Mouse (Mus musculus): Measurements from ENCODE around the gene Camk2b. TPM values are rescaled to one million over a fixed set of nuclear protein-coding genes. Genes with fewer than 3 reads are reported as not detected.

Camk2b gene
- polyA plus RNA-seq, 1 experiment: 3.4 TPM

GRCm38 (mm10) chr11:6003046-6003639 is 63.0 kb downstream of the Camk2b start:
- Histone ChIP-seq H3K27ac (ENCODE audit: control insufficient read depth, insufficient read depth, low read depth, low read length) (no peak overlapping the region), H3K27me3 (ENCODE audit: control insufficient read depth, insufficient read depth, low read length) (no peaks in the 10 kb centered on the region), H3K36me3 (ENCODE audit: control insufficient read depth, insufficient read depth, low read length) (no peaks in the 10 kb centered on the region), H3K4me1 (ENCODE audit: control insufficient read depth, insufficient read depth, low read length) (peaks cover 3% of the 10 kb centered on the region; the same call in 1 of the 2 replicates), H3K4me3 (ENCODE audit: control insufficient read depth, low read depth, low read length) (no peak overlapping the region)
- TF ChIP-seq CTCF (IDR thresholded peaks at IDR 0.05; ENCODE audit: control insufficient read depth, insufficient read depth, insufficient replicate concordance, low read depth, low read length) (no peak), POLR2A (IDR thresholded peaks at IDR 0.05; ENCODE audit: control insufficient read depth, low read depth, low read length) (no peak)

DNA sequence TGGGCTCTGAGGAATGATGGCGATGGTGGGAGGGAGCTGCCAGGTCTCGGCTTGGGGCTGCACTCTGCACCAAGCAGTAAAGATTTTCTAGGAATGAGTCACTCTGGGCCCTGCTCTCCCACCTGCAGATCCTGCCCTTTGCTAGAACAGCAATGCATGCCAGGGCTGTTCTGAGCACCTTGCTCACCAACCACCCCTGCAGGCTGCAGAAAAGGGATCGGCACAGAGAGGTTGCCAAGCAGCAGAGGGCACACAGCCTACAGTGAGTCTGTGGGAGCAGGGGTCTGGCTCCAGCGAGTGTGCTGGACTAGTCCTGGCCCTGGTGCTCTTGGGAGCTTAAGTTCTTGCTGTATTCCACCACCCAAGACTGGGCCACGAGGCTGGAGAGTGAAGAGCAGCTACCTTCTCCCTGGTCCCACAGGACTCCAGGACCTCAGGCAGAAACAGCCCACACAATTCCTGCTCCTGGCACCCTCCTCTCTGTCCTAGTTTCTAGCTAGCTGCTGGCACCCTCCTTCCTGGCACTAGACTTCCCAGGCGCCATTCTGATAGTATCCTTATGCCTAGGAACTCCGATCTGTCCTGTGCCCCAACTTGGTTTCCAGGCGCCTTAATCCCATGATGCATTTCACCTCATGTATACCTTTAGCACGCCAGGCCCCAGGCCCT is 64.0 kb downstream of the Camk2b start:
- Histone ChIP-seq H3K36me3 (ENCODE audit: control insufficient read depth, insufficient read depth, low read length) (no peaks in the 10 kb centered on the region), H3K27me3 (ENCODE audit: control insufficient read depth, insufficient read depth, low read length) (no peaks in the 10 kb centered on the region), H3K4me3 (ENCODE audit: control insufficient read depth, low read depth, low read length) (no peak overlapping the region), H3K27ac (ENCODE audit: control insufficient read depth, insufficient read depth, low read depth, low read length) (no peak overlapping the region), H3K4me1 (ENCODE audit: control insufficient read depth, insufficient read depth, low read length) (peaks cover 3% of the 10 kb centered on the region; the same call in 1 of the 2 replicates)
- TF ChIP-seq CTCF (IDR thresholded peaks at IDR 0.05; ENCODE audit: control insufficient read depth, insufficient read depth, insufficient replicate concordance, low read depth, low read length) (no peak), POLR2A (IDR thresholded peaks at IDR 0.05; ENCODE audit: control insufficient read depth, low read depth, low read length) (no peak)

DNA sequence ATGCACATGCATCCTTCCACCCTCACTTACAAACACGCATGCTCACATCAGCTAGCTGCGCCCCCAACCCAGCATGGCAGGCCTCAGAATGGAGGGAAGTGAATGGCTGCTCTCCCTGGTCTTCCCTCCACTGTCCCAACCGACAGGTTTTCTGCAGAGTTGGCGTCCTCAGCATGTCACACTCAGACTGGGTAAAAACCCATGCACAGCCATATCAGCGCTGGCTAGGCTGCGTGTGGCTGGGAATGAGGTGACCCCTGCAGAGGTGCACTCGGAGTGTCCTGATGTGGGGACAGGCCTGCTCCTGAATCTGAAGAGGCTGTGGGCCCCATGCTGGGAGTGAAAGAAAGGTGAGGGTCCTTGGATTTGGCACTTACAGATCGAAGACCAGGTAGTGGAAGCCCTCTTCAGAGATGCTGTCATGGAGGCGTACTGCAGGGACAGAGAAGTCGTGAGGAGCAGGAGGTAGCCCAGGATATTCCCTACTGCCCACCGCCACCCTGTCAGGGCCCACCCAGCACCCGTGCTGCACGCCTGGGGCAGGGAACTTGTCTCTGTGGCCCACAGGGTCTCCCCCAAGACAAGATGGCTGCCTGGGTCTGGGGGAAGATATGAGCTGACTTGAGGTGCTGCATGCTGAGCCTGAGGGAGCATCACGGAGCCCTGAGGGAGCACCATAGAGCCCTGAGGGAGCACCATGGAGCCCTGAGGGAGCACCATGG is 65.0 kb downstream of the Camk2b start:
- no peak for TF ChIP-seq POLR2A (IDR thresholded peaks at IDR 0.05; ENCODE audit: control insufficient read depth, low read depth, low read length)
- TF ChIP-seq CTCF (IDR thresholded peaks at IDR 0.05; ENCODE audit: control insufficient read depth, insufficient read depth, insufficient replicate concordance, low read depth, low read length): no peak
- Histone ChIP-seq H3K27me3 (ENCODE audit: control insufficient read depth, insufficient read depth, low read length) (no peaks in the 10 kb centered on the region), H3K4me1 (ENCODE audit: control insufficient read depth, insufficient read depth, low read length) (peaks cover 3% of the 10 kb centered on the region; the same call in 1 of the 2 replicates), H3K27ac (ENCODE audit: control insufficient read depth, insufficient read depth, low read depth, low read length) (no peak overlapping the region), H3K36me3 (ENCODE audit: control insufficient read depth, insufficient read depth, low read length) (no peaks in the 10 kb centered on the region), H3K4me3 (ENCODE audit: control insufficient read depth, low read depth, low read length) (no peak overlapping the region)

DNA sequence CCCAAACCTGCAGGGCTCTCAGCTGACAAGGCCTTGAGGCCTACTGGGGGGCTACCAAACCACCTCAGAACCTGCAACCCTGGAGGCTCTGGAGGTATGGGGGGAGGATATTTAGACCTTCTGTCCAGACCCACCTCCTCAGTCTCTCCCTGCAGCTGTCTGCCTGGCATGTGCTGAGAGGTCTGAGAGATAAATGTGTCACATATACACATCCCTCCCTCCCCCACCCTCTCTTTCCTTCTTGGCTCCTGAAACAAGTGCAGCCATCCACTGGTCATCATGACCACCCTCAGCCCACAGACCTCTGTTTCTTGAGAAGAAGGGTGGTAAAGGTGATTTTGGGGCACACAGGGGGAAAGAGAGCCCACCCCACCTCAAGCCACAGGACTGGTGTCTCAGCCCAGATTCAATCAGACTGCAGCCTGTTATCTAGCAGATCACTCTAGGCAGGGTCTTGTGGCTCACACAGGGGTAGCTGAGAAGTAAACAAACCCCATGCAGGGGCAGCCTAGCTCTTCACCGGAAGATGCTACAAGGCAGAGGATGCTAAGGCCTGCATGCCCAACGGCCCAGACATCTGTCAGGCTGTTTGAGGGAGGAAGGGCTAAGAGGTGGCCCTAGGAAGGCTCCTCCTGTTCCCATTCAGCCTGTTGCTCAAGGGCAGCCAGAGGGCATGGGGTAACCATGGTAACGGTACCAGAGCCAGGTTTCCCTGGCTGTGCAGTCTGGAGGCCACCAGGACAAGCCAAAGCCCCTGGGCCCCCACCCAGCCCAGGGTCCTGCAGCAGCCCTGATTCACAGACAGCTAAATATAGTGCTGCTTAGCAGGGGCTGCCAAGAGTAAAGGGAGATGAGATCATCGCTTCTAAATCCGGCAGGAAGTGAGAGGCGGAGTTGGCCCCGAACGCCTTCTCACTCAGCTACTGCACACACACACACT is 66.1 kb downstream of the Camk2b start:
- H3K4me3 ChIP-seq (ENCODE audit: control insufficient read depth, low read depth, low read length): no peak overlapping the region

DNA sequence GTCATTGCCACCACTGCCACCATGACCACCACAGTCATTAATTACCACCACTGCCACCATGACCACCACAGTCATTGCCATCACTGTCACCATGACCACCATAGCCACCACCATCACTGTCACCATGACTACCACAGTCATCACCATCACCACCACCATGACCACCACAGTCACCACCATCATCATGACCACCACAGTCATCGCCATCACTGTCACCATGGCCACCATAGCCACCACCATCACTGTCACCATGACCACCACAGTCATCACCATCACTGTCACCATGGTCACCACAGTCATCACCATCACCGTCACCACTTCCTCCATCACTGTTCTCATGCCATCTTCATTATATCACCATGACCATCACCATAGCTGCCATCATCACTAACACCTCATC is 67.7 kb downstream of the Camk2b start:
- Histone ChIP-seq H3K27me3 (ENCODE audit: control insufficient read depth, insufficient read depth, low read length) (no peaks in the 10 kb centered on the region), H3K36me3 (ENCODE audit: control insufficient read depth, insufficient read depth, low read length) (no peaks in the 10 kb centered on the region), H3K27ac (ENCODE audit: control insufficient read depth, insufficient read depth, low read depth, low read length) (no peak overlapping the region), H3K4me3 (ENCODE audit: control insufficient read depth, low read depth, low read length) (no peak overlapping the region), H3K4me1 (ENCODE audit: control insufficient read depth, insufficient read depth, low read length) (peaks cover 5% of the 10 kb centered on the region; the same call in 1 of the 2 replicates)
- TF ChIP-seq CTCF (IDR thresholded peaks at IDR 0.05; ENCODE audit: control insufficient read depth, insufficient read depth, insufficient replicate concordance, low read depth, low read length) (no peak), POLR2A (IDR thresholded peaks at IDR 0.05; ENCODE audit: control insufficient read depth, low read depth, low read length) (no peak)

More for the DNA sequence above, 66.1 kb downstream of the Camk2b start:
- Histone ChIP-seq H3K27me3 (ENCODE audit: control insufficient read depth, insufficient read depth, low read length) (no peaks in the 10 kb centered on the region), H3K4me1 (ENCODE audit: control insufficient read depth, insufficient read depth, low read length) (peaks cover 3% of the 10 kb centered on the region; the same call in 1 of the 2 replicates), H3K36me3 (ENCODE audit: control insufficient read depth, insufficient read depth, low read length) (no peaks in the 10 kb centered on the region), H3K27ac (ENCODE audit: control insufficient read depth, insufficient read depth, low read depth, low read length) (no peak overlapping the region)
- TF ChIP-seq CTCF (IDR thresholded peaks at IDR 0.05; ENCODE audit: control insufficient read depth, insufficient read depth, insufficient replicate concordance, low read depth, low read length): no peak
- no peak for TF ChIP-seq POLR2A (IDR thresholded peaks at IDR 0.05; ENCODE audit: control insufficient read depth, low read depth, low read length)

DNA sequence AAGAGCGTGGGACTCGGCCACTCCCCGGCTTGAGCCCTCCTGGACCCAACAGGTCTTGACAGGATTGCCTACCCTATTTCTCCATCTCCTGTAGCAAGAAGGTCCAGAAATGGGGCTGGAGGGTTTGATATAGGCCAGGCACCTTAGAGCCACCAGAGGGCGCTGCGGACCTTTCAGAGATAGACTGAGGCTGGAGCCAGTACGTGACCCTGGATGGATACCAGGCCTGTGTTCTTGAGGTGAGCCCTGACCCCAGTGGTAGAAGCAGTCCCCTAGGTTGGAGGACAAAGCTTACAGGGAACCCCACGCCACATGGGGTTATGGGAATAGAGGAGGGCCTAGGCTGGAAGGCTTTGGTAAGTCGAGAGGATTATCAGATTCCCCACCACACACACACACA is 70.2 kb downstream of the Camk2b start:
- Histone ChIP-seq H3K36me3 (ENCODE audit: control insufficient read depth, insufficient read depth, low read length) (no peaks in the 10 kb centered on the region), H3K27ac (ENCODE audit: control insufficient read depth, insufficient read depth, low read depth, low read length) (no peak overlapping the region), H3K27me3 (ENCODE audit: control insufficient read depth, insufficient read depth, low read length) (no peaks in the 10 kb centered on the region), H3K4me1 (ENCODE audit: control insufficient read depth, insufficient read depth, low read length) (peaks cover 8% of the 10 kb centered on the region; the same call in 1 of the 2 replicates), H3K4me3 (ENCODE audit: control insufficient read depth, low read depth, low read length) (no peak overlapping the region)
- TF ChIP-seq POLR2A (IDR thresholded peaks at IDR 0.05; ENCODE audit: control insufficient read depth, low read depth, low read length) (no peak), CTCF (IDR thresholded peaks at IDR 0.05; ENCODE audit: control insufficient read depth, insufficient read depth, insufficient replicate concordance, low read depth, low read length) (peak; percentile 80; the same call in 1 of the 2 replicates)
